Mouse (Mus musculus) ES-E14 (cell line): ENCODE results near the gene Asic2.

ENCODE experiments used
- CHD2 ChIP-seq: IDR thresholded peaks from 2 replicates; pipeline ENCODE4 v1.6.1; 2014; ENCODE audit warnings: mild to moderate bottlenecking, low read depth, low read length, inconsistent platforms
- HCFC1 ChIP-seq: IDR thresholded peaks from 2 replicates; pipeline ENCODE4 v1.6.1; 2012; ENCODE audit warnings: low read length, inconsistent platforms, borderline replicate concordance; ENCODE audit not compliant: insufficient read depth
- MAFK ChIP-seq: IDR thresholded peaks from 2 replicates; pipeline ENCODE4 v1.6.1; 2014; ENCODE audit warnings: mild to moderate bottlenecking, low read depth, low read length, inconsistent platforms; ENCODE audit not compliant: insufficient read depth
- ZC3H11A ChIP-seq: IDR thresholded peaks from 2 replicates; pipeline ENCODE4 v1.6.1; 2012; ENCODE audit warnings: low read depth, mild to moderate bottlenecking, inconsistent platforms, low read length, borderline replicate concordance
- ZNF384 ChIP-seq: IDR thresholded peaks from 2 replicates; pipeline ENCODE4 v1.6.1; 2012; ENCODE audit warnings: low read depth, low read length, inconsistent platforms

GRCm38 (mm10) chr11:81189103-81189502 lies 779.2 kb downstream of the Asic2 start:
- TF ChIP-seq HCFC1 (no peak), ZC3H11A (no peak), MAFK (no peak), ZNF384 (no peak), CHD2 (no peak)
